Mouse (Mus musculus): ENCODE results near the gene Gpc5.
"Not testable (repeated sequence)": the region's sequence is repeated elsewhere in the genome, so short reads cannot be mapped to it uniquely, and the experiment has no call there.

Gpc5 gene

GRCm38 (mm10) chr14:115092081-115092480 lies at the start of gene Gpc5:
Gpc5 (plus strand) TSS chr14:115092215.
- peak; percentile 86 for DNase-seq

- DNase-seq: no peak
Measured at GRCm38 (mm10) chr14:115042660-115043059, 49.4 kb upstream of the Gpc5 start.

- DNase-seq: no peak
Measured at GRCm38 (mm10) chr14:115044016-115044415, 48.0 kb upstream of the Gpc5 start.

GRCm38 (mm10) chr14:115045712-115046111 lies 46.3 kb upstream of the Gpc5 start:
- DNase-seq: no peak

- DNase-seq: no peak
Measured at GRCm38 (mm10) chr14:115047316-115047715, 44.7 kb upstream of the Gpc5 start.

- no peak for DNase-seq
Measured at GRCm38 (mm10) chr14:115047990-115048862, 43.8 kb upstream of the Gpc5 start.

- DNase-seq: no peak
Measured at GRCm38 (mm10) chr14:115048863-115049566, 43.0 kb upstream of the Gpc5 start.

GRCm38 (mm10) chr14:115049831-115050230 lies 42.2 kb upstream of the Gpc5 start:
- no peak for DNase-seq

- DNase-seq: no peak
Measured at GRCm38 (mm10) chr14:115051106-115051760, 40.8 kb upstream of the Gpc5 start.

GRCm38 (mm10) chr14:115052371-115052770 lies 39.6 kb upstream of the Gpc5 start:
- DNase-seq: no peak

- DNase-seq: no peak
Measured at GRCm38 (mm10) chr14:115054252-115054651, 37.8 kb upstream of the Gpc5 start.

GRCm38 (mm10) chr14:115057524-115057923 lies 34.5 kb upstream of the Gpc5 start:
- DNase-seq: no peak

- not testable (repeated sequence) for DNase-seq
Measured at GRCm38 (mm10) chr14:115066164-115066563, 25.9 kb upstream of the Gpc5 start.

GRCm38 (mm10) chr14:115070534-115070933 lies 21.5 kb upstream of the Gpc5 start:
- peak; percentile 16 for DNase-seq

GRCm38 (mm10) chr14:115077340-115077739 lies 14.7 kb upstream of the Gpc5 start:
- DNase-seq: no peak

GRCm38 (mm10) chr14:115078064-115078463 lies 14.0 kb upstream of the Gpc5 start:
- no peak for DNase-seq

GRCm38 (mm10) chr14:115081728-115082502 lies 10.1 kb upstream of the Gpc5 start:
- no peak for DNase-seq

GRCm38 (mm10) chr14:115090516-115090915 lies 1.5 kb upstream of the Gpc5 start:
- DNase-seq: no peak

GRCm38 (mm10) chr14:115092510-115092909 lies 495 bp downstream of the Gpc5 start:
- no peak for DNase-seq

- DNase-seq: no peak
Measured at GRCm38 (mm10) chr14:115092952-115093351, 937 bp downstream of the Gpc5 start.

- DNase-seq: no peak
Measured at GRCm38 (mm10) chr14:115100617-115101299, 8.7 kb downstream of the Gpc5 start.

GRCm38 (mm10) chr14:115106326-115106725 lies 14.3 kb downstream of the Gpc5 start:
- peak; percentile 11 for DNase-seq

All from kidney, adult 11 months (tissue).